In genomic region chr9:57657843-57658242, GRCm38 (mm10) we compare ENCODE assay signal across 26 mouse cellular contexts. TPM values are rescaled to one million over a fixed set of nuclear protein-coding genes. Genes with fewer than 3 reads are reported as not detected.
A peak's percentile ranks its signal among the peaks of the same experiment; 100 is the strongest.
DNase-seq lines count a peak whose midpoint lies in the region; ATAC-seq and TF ChIP-seq lines count a peak whose summit lies in the region.
"Had no signal": no experiment of that assay in that cellular context is flagged by ENCODE, and none has a peak within 500 bp of the region (broad histone marks: within the 10 kb centered on the region; RNA-seq: fewer than 3 reads in every experiment).

No protein-coding gene starts in this region.

- TF ChIP-seq EP300 in stomach, postnatal 0 days (optimal IDR thresholded peaks at IDR 0.05), result no peak

- H3K36me3 ChIP-seq in hindbrain, postnatal 0 days (ENCODE audit: insufficient read depth, low read length), result no peaks in the 10 kb centered on the region
- no peaks in the 10 kb centered on the region for H3K36me3 ChIP-seq in hindbrain, embryonic 13.5 days
- H3K36me3 ChIP-seq in lung, embryonic 16.5 days (ENCODE audit: control insufficient read depth, insufficient read depth, low read length), result no peaks in the 10 kb centered on the region
- no peaks in the 10 kb centered on the region for H3K36me3 ChIP-seq in stomach, postnatal 0 days (ENCODE audit: control insufficient read depth, insufficient read depth, low read length)
- H3K36me3 ChIP-seq: forebrain, embryonic 10.5 days; G1E; heart, embryonic 12.5 days; hindbrain, embryonic 15.5 days; midbrain, embryonic 10.5 days; neural tube, embryonic 13.5 days had no signal

- H3K4me3 ChIP-seq in hindbrain, postnatal 0 days (ENCODE audit: low read length), result no peak overlapping the region
- H3K4me3 ChIP-seq in hindbrain, embryonic 13.5 days, result no peak overlapping the region
- no peak overlapping the region for H3K4me3 ChIP-seq in lung, embryonic 16.5 days (ENCODE audit: low read length)
- H3K4me3 ChIP-seq in stomach, postnatal 0 days (ENCODE audit: low read depth, low read length), result no peak overlapping the region
- H3K4me3 ChIP-seq: forebrain, embryonic 10.5 days; heart, embryonic 12.5 days; hindbrain, embryonic 15.5 days; left cerebral cortex, adult 2 months; midbrain, embryonic 10.5 days; neural tube, embryonic 13.5 days had no signal

- peak; percentile 32 for TF ChIP-seq CTCF in hindbrain, postnatal 0 days (IDR thresholded peaks at IDR 0.05; ENCODE audit: low read depth)
- peak; percentile 41 for TF ChIP-seq CTCF in stomach, postnatal 0 days (IDR thresholded peaks at IDR 0.05; ENCODE audit: low read depth)

- 49% methylated on average over 4 of the region's 4 CpGs for WGBS in hindbrain, postnatal 0 days
- WGBS in hindbrain, embryonic 13.5 days, result 63% methylated on average over 4 of the region's 4 CpGs
- 33% methylated on average over 4 of the region's 4 CpGs for WGBS in lung, embryonic 16.5 days
- 48% methylated on average over 4 of the region's 4 CpGs for WGBS in stomach, postnatal 0 days

- H3K27me3 ChIP-seq in hindbrain, postnatal 0 days (ENCODE audit: insufficient read depth, low read length), result no peaks in the 10 kb centered on the region
- peaks cover 17% of the 10 kb centered on the region; the same call in 1 of the 2 replicates for H3K27me3 ChIP-seq in hindbrain, embryonic 13.5 days
- 0 out of 2 replicates have a peak, but pooled peaks cover 3% of the 10 kb centered on the region for H3K27me3 ChIP-seq in lung, embryonic 16.5 days (ENCODE audit: control insufficient read depth, insufficient read depth, low read depth, low read length)
- no peaks in the 10 kb centered on the region for H3K27me3 ChIP-seq in stomach, postnatal 0 days (ENCODE audit: control insufficient read depth, insufficient read depth, low read length)
- H3K27me3 ChIP-seq: hindbrain, embryonic 15.5 days had no signal

- H3K4me2 ChIP-seq in hindbrain, postnatal 0 days (ENCODE audit: low read depth, low read length), result no peak overlapping the region
- no peak overlapping the region for H3K4me2 ChIP-seq in hindbrain, embryonic 13.5 days
- H3K4me2 ChIP-seq in lung, embryonic 16.5 days (ENCODE audit: low read depth, low read length), result no peak overlapping the region
- no peak overlapping the region for H3K4me2 ChIP-seq in stomach, postnatal 0 days (replicated peaks; ENCODE audit: low read depth)
- H3K4me2 ChIP-seq: heart, embryonic 12.5 days; hindbrain, embryonic 15.5 days; neural tube, embryonic 13.5 days had no signal

- H3K9me3 ChIP-seq in hindbrain, postnatal 0 days (ENCODE audit: low read length), result no peaks in the 10 kb centered on the region
- H3K9me3 ChIP-seq in hindbrain, embryonic 13.5 days, result no peaks in the 10 kb centered on the region
- no peaks in the 10 kb centered on the region for H3K9me3 ChIP-seq in lung, embryonic 16.5 days (ENCODE audit: control insufficient read depth, low read length)
- H3K9me3 ChIP-seq in stomach, postnatal 0 days (ENCODE audit: control insufficient read depth, low read length), result no peaks in the 10 kb centered on the region
- H3K9me3 ChIP-seq: forebrain, embryonic 10.5 days; G1E; heart, embryonic 12.5 days; hindbrain, embryonic 15.5 days; midbrain, embryonic 10.5 days; neural tube, embryonic 13.5 days had no signal

- no peak overlapping the region for H3K9ac ChIP-seq in hindbrain, postnatal 0 days (replicated peaks; ENCODE audit: low read length)
- no peak overlapping the region for H3K9ac ChIP-seq in hindbrain, embryonic 13.5 days
- H3K9ac ChIP-seq in lung, embryonic 16.5 days (ENCODE audit: low read length), result no peak overlapping the region
- H3K9ac ChIP-seq in stomach, postnatal 0 days (ENCODE audit: low read length), result no peak overlapping the region
- H3K9ac ChIP-seq: forebrain, postnatal 0 days; heart, embryonic 12.5 days; hindbrain, embryonic 15.5 days; neural tube, embryonic 13.5 days had no signal

- H3K27ac ChIP-seq in hindbrain, postnatal 0 days, result no peak overlapping the region
- H3K27ac ChIP-seq in hindbrain, embryonic 13.5 days, result no peak overlapping the region
- no peak overlapping the region for H3K27ac ChIP-seq in lung, embryonic 16.5 days (ENCODE audit: low read length)
- H3K27ac ChIP-seq in stomach, postnatal 0 days (replicated peaks), result no peak overlapping the region
- H3K27ac ChIP-seq: forebrain, embryonic 10.5 days; hindbrain, embryonic 15.5 days; left cerebral cortex, adult 2 months; macrophage; midbrain, embryonic 10.5 days; neural tube, embryonic 13.5 days had no signal

- ATAC-seq in hindbrain, postnatal 0 days, result no peak
- no peak for ATAC-seq in hindbrain, embryonic 13.5 days (ENCODE audit: low FRiP score)
- peak; percentile 36 for ATAC-seq in lung, embryonic 16.5 days (ENCODE audit: low read depth)
- ATAC-seq in stomach, postnatal 0 days (ENCODE audit: low FRiP score, low TSS enrichment), result no peak
- ATAC-seq: forebrain, postnatal 0 days had no signal

- DNase-seq in hindbrain, postnatal 0 days (ENCODE audit: low spot score), result no peak
- no peak for DNase-seq in lung, postnatal 36 days
- DNase-seq in thymus, postnatal 25 days, result peak; percentile 2
- DNase-seq in thymus, postnatal 36 days, result no peak
- DNase-seq in stomach, postnatal 0 days (ENCODE audit: low spot score), result no peak
- DNase-seq: adrenal gland, postnatal 36 days; cerebellum, adult 18-20 months; cerebellum, postnatal 36 days; forebrain, postnatal 0 days; kidney, adult 2 months; kidney, postnatal 14 days; left cerebral cortex, postnatal 4 days had no signal

- no peaks in the 10 kb centered on the region for H3K4me1 ChIP-seq in hindbrain, postnatal 0 days (ENCODE audit: insufficient read depth, low read length)
- H3K4me1 ChIP-seq in hindbrain, embryonic 13.5 days (replicated peaks), result peaks cover 13% of the 10 kb centered on the region
- peaks cover 6% of the 10 kb centered on the region for H3K4me1 ChIP-seq in lung, embryonic 16.5 days (replicated peaks; ENCODE audit: control insufficient read depth, insufficient read depth, low read length)
- H3K4me1 ChIP-seq in stomach, postnatal 0 days (replicated peaks; ENCODE audit: control insufficient read depth, insufficient read depth), result no peaks in the 10 kb centered on the region

RNA-seq across cellular contexts. Expression of gene Csk, which starts 4.4 kb away (rescaled TPM):
- total RNA-seq in hindbrain, postnatal 0 days (2014; rRNA removed), result 128 and 129 TPM in 2 replicates
- 39.4 and 44.4 TPM in 2 replicates for polyA plus RNA-seq in hindbrain, postnatal 0 days (2015; fragmentation: Nextera tagmentation; extraction: Ambion mirVana)
- 43.6 and 45.0 TPM in 2 replicates for polyA plus RNA-seq in hindbrain, embryonic 13.5 days (2015; fragmentation: Nextera tagmentation; extraction: Ambion mirVana)
- 25.5 and 27.8 TPM in 2 replicates for polyA plus RNA-seq in lung, embryonic 16.5 days (2015; fragmentation: Nextera tagmentation; extraction: Ambion mirVana)
- polyA plus RNA-seq in stomach, postnatal 0 days (2015; fragmentation: Nextera tagmentation; extraction: Ambion mirVana), result 20.7 and 23.9 TPM in 2 replicates

RNA-seq across cellular contexts. Expression of gene Cyp1a2, which starts 25.7 kb away (rescaled TPM):
- not detected in 2 replicates for total RNA-seq in hindbrain, postnatal 0 days (2014; rRNA removed)
- not detected in 2 replicates for polyA plus RNA-seq in hindbrain, postnatal 0 days (2015; fragmentation: Nextera tagmentation; extraction: Ambion mirVana)
- not detected in 2 replicates for polyA plus RNA-seq in hindbrain, embryonic 13.5 days (2015; fragmentation: Nextera tagmentation; extraction: Ambion mirVana)
- polyA plus RNA-seq in lung, embryonic 16.5 days (2015; fragmentation: Nextera tagmentation; extraction: Ambion mirVana), result not detected in 2 replicates
- not detected in 2 replicates for polyA plus RNA-seq in stomach, postnatal 0 days (2015; fragmentation: Nextera tagmentation; extraction: Ambion mirVana)
- total RNA-seq: forebrain, postnatal 0 days; G1E; heart, postnatal 25 days; left cerebral cortex, adult 2 months; left cerebral cortex, postnatal 4 days had no signal
- polyA plus RNA-seq: forebrain, embryonic 10.5 days; forebrain, postnatal 0 days; G1E; heart, embryonic 12.5 days; hindbrain, embryonic 15.5 days; kidney, adult 2 months; macrophage; midbrain, embryonic 10.5 days; neural tube, embryonic 13.5 days; small intestine, adult 2 months had no signal

RNA-seq across cellular contexts. Expression of gene Cyp1a1, which starts 29.9 kb away (rescaled TPM):
- total RNA-seq in hindbrain, postnatal 0 days (2014; rRNA removed), result 0.05 and 0.07 TPM in 2 replicates
- 0.10 and 0.24 TPM in 2 replicates for polyA plus RNA-seq in hindbrain, postnatal 0 days (2015; fragmentation: Nextera tagmentation; extraction: Ambion mirVana)
- polyA plus RNA-seq in hindbrain, embryonic 13.5 days (2015; fragmentation: Nextera tagmentation; extraction: Ambion mirVana), result 0.09 and 0.12 TPM in 2 replicates
- polyA plus RNA-seq in lung, embryonic 16.5 days (2015; fragmentation: Nextera tagmentation; extraction: Ambion mirVana), result 0.13 TPM in 1 of 2 replicates, not detected in the other
- polyA plus RNA-seq in stomach, postnatal 0 days (2015; fragmentation: Nextera tagmentation; extraction: Ambion mirVana), result 0.07 and 0.11 TPM in 2 replicates
- total RNA-seq: G1E had no signal
- polyA plus RNA-seq: G1E; heart, embryonic 12.5 days; macrophage had no signal

RNA-seq across cellular contexts. Expression of gene Lman1l, which starts 37.3 kb away (rescaled TPM):
- not detected in 2 replicates for total RNA-seq in hindbrain, postnatal 0 days (2014; rRNA removed)
- polyA plus RNA-seq in hindbrain, postnatal 0 days (2015; fragmentation: Nextera tagmentation; extraction: Ambion mirVana), result not detected in 2 replicates
- polyA plus RNA-seq in hindbrain, embryonic 13.5 days (2015; fragmentation: Nextera tagmentation; extraction: Ambion mirVana), result not detected in 2 replicates
- not detected in 2 replicates for polyA plus RNA-seq in lung, embryonic 16.5 days (2015; fragmentation: Nextera tagmentation; extraction: Ambion mirVana)
- not detected in 2 replicates for polyA plus RNA-seq in stomach, postnatal 0 days (2015; fragmentation: Nextera tagmentation; extraction: Ambion mirVana)
- total RNA-seq: adrenal gland, postnatal 36 days; forebrain, postnatal 0 days; G1E; heart, postnatal 25 days; left cerebral cortex, adult 2 months; liver, adult 2 months had no signal
- polyA plus RNA-seq: forebrain, embryonic 10.5 days; forebrain, postnatal 0 days; G1E; gonadal fat pad, adult 2 months; heart, embryonic 12.5 days; hindbrain, embryonic 15.5 days; kidney, adult 2 months; liver, adult 2 months; macrophage; neural tube, embryonic 13.5 days; small intestine, adult 2 months had no signal

RNA-seq across cellular contexts. Expression of gene Edc3, which starts 50.5 kb away (rescaled TPM):
- total RNA-seq in hindbrain, postnatal 0 days (2014; rRNA removed), result 10.2 and 10.3 TPM in 2 replicates
- 23.2 and 25.4 TPM in 2 replicates for polyA plus RNA-seq in hindbrain, postnatal 0 days (2015; fragmentation: Nextera tagmentation; extraction: Ambion mirVana)
- polyA plus RNA-seq in hindbrain, embryonic 13.5 days (2015; fragmentation: Nextera tagmentation; extraction: Ambion mirVana), result 33.8 and 35.4 TPM in 2 replicates
- polyA plus RNA-seq in lung, embryonic 16.5 days (2015; fragmentation: Nextera tagmentation; extraction: Ambion mirVana), result 31.1 TPM in 2 replicates
- polyA plus RNA-seq in stomach, postnatal 0 days (2015; fragmentation: Nextera tagmentation; extraction: Ambion mirVana), result 13.6 and 15.2 TPM in 2 replicates
